Mouse (Mus musculus) neural tube, embryonic 10.5 days (tissue): ENCODE results near the gene Il1rap.

Source experiments
- DNase-seq: peaks from one replicate; pipeline ENCODE4 v3.0.0-alpha.2; 2017; ENCODE audit warnings: low spot score; ENCODE audit errors: extremely low spot score

Gene Il1rap

DNA sequence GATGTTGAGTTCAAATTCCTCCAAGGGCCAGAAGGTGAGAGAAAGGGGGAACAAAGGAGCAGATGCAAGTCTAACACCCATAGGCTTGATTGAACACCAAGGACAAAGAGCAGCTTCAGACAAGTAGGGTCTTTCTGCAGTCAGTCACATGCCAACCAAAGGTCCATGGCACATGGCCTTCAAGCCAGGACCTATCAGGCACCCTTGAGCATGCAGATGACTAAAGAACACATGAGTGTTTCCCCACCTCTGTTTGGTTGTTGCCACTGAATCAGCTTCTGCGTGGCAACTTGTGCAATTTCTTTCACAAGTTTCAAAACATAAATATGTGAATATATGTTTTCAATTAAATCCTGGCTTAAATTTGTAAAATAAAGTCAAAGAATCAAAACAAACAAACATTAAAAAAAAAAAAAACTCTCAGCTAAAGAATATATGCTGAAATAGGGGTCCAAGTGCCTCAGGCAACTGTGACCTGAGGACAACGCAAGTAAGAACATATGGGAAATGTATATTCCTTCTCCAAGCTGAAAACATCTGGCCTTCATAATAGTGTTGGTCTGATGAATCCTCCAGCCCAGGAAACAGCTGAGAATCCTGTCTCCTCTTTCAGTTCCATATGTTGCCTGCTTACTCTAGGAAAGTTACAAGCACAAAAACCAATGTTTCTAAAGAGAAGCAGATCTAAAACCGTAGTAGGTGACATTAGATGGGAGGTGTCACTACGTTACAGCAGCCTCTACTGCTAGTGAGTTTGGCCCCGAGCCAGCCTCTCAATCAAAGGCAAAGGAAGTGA, 142.6 kb downstream of the Il1rap start:
- DNase-seq, result peak; percentile 21

DNA sequence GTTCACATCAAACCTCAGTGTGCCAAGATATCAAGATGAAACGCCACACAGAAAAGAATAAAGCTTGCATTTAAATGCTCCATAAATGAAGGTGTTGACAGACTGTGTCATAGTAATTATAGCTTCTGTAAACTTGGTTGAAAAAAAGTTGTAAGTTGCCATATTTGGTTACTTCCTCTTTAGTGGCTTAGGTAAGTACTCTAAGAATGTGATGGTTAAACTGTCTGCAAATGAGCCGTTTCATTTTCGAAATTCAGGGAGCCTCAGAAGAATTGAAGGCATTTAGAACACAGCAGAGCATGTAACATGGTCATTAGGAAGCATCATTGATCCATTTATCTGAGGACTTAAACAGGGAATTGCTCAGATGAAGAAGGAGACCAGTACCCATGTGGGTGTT, 146.6 kb downstream of the Il1rap start:
- DNase-seq, result no peak

DNA sequence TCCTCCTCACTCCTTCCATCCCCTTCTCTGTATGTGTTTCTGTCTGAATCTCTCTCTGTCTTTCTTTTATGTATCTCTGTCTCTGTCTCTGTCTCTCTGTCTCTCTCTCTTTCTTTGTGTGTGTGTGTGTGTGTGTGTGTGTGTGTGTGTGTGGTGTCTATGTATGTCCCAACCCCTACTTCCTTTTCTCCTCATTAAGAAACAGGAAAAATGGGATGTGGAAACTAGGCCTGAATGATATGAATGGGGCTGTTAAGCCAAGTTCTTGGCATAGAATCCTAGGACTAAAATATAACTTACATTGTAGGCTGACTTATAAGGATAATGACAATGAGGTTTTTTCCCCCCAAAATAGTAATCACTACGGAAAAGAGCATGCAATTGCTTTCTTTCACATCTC, 149.4 kb downstream of the Il1rap start:
- no peak for DNase-seq

DNA sequence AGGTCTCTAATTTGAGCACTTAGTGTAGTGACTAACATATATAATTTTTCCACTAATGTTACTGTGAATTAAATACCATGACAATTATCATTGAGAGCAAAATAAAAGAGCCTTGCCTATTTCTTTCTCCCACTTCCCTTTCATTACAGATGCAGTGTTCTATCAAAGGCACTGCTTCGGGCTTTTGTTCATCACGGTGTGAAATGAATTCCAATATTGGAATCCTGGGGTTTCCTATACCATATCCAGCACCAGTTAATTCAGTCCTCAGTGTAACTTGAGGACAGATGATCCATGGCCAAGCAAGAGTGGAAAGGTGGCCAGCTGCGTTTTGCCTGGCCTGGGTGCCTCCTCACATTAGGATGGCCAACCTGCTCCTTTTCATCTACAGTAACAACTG, 151.1 kb downstream of the Il1rap start:
- no peak for DNase-seq

DNA sequence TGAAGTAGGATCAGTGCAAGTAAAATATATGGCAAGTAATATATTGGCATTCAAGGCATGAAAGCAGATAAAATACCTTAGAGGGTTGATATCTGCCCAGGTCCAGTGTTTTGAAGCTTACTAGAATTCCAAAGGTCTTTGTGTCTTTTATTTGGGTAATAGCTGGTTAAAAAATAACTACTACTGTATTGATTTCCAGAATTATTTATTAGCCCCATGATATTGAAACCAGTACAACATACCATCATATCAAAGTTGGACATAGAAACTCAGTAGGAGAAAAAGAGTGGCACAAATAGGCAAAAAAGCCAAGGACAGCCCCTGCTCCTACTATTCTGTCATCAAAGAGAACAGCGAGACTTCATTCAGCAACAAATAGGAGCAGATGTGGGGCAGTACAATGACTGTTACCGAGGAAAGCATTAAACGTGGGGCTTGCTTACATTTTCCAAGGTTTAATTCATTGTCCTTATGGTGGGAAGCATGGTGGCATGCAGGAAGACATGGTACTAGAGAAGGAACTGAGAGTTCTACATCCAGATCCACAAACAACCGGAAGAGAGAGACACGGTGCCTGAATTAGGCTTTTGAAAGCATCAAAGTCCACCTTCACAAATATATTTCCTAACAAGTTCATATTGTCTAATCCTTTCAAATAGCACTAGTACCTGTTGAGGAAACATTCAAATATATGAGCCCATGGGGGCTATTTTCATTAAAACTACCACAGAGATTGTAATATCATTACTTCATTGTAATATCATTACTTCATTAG, 174.1 kb downstream of the Il1rap start:
- no peak for DNase-seq

GRCm38 (mm10) chr16:26775976-26776375, 194.5 kb downstream of the Il1rap start:
- DNase-seq, result no peak

GRCm38 (mm10) chr16:26777132-26777531, 195.6 kb downstream of the Il1rap start:
- DNase-seq, result no peak
